Mouse (Mus musculus) neural tube, embryonic 10.5 days (tissue): ENCODE measurements around the gene Alas2.

ENCODE experiments used
- DNase-seq: peaks from one replicate; pipeline ENCODE4 v3.0.0-alpha.2; 2017; ENCODE audit warnings: low spot score; ENCODE audit errors: extremely low spot score

Gene Alas2

GRCm38 (mm10) chrX:150547239-150547638 is at the start of gene Alas2:
Gene Alas2 (plus strand): TSS chrX:150547375.
- no peak for DNase-seq

GRCm38 (mm10) chrX:150508696-150509095 is 38.5 kb upstream of the Alas2 start:
- no peak for DNase-seq

- DNase-seq, result no peak
These were observed 36.5 kb upstream of the Alas2 start for GRCm38 (mm10) chrX:150510631-150511030.

- no peak for DNase-seq
These were observed 35.9 kb upstream of the Alas2 start for GRCm38 (mm10) chrX:150511274-150511673.

GRCm38 (mm10) chrX:150514127-150514526 is 33.0 kb upstream of the Alas2 start:
- no peak for DNase-seq

GRCm38 (mm10) chrX:150516015-150516414 is 31.2 kb upstream of the Alas2 start:
- DNase-seq, result no peak

GRCm38 (mm10) chrX:150516477-150516876 is 30.7 kb upstream of the Alas2 start:
- DNase-seq, result no peak

GRCm38 (mm10) chrX:150540111-150540510 is 7.1 kb upstream of the Alas2 start:
- no peak for DNase-seq

GRCm38 (mm10) chrX:150541684-150542083 is 5.5 kb upstream of the Alas2 start:
- DNase-seq, result no peak

GRCm38 (mm10) chrX:150549639-150550038 is 2.5 kb downstream of the Alas2 start:
- no peak for DNase-seq

GRCm38 (mm10) chrX:150551986-150552385 is 4.8 kb downstream of the Alas2 start:
- no peak for DNase-seq

- no peak for DNase-seq
These were observed 6.9 kb downstream of the Alas2 start for GRCm38 (mm10) chrX:150554032-150554431.

GRCm38 (mm10) chrX:150564644-150565357 is 17.6 kb downstream of the Alas2 start:
- no peak for DNase-seq

GRCm38 (mm10) chrX:150581921-150582320 is 34.7 kb downstream of the Alas2 start:
- DNase-seq, result no peak

- no peak for DNase-seq
These were observed 37.9 kb downstream of the Alas2 start for GRCm38 (mm10) chrX:150585116-150585515.

- peak; percentile 67 for DNase-seq
These were observed 41.0 kb downstream of the Alas2 start, which contains the start of gene Pfkfb1 for GRCm38 (mm10) chrX:150588023-150588764. Gene Pfkfb1 (plus strand): TSS chrX:150588229.

GRCm38 (mm10) chrX:150589696-150590095 is 42.5 kb downstream of the Alas2 start, which contains the start of gene Apex2:
Gene Apex2 (minus strand): TSS chrX:150589868.
- no peak for DNase-seq

- DNase-seq, result no peak
These were observed 46.3 kb downstream of the Alas2 start for GRCm38 (mm10) chrX:150593266-150594035.

- DNase-seq, result no peak
These were observed 47.0 kb downstream of the Alas2 start for GRCm38 (mm10) chrX:150594176-150594575.

- DNase-seq, result no peak
These were observed 48.0 kb downstream of the Alas2 start for GRCm38 (mm10) chrX:150595016-150595760.

GRCm38 (mm10) chrX:150598882-150599281 is 51.7 kb downstream of the Alas2 start:
- DNase-seq, result no peak
